Mouse (Mus musculus): ENCODE measurements around the gene Wnt7a. TPM values are rescaled to one million over a fixed set of nuclear protein-coding genes. Genes with fewer than 3 reads are reported as not detected.

Wnt7a gene
- polyA plus RNA-seq, 1 experiment from 2014 or later: 10.4 TPM

DNA sequence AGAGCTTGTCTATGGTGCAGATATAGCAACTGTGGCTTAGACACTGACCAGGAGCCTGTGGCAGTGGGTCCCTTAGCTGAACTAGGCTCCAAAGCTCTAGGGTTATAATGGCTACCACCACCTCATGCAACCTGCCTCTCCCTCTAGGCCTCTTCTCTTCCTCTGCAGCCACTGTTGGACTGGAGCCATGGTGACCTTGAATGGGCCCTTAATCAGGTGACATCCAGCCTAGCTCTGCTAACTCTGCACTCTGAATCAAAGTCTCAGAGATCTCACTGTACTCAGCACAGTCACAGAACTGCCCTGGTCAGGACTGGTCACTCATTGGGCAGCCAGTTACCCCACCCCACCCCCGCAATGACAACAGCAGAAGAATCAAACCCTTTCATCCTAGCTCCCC is 44.4 kb downstream of the Wnt7a start:
- ChIA-PET POLR2A (no interaction called here), CTCF (no interaction called here)
- no peaks in the 10 kb centered on the region for H3K27me3 ChIP-seq
- ATAC-seq (no peak), DNase-seq (ENCODE audit: low read depth, low spot score) (no peak)
- in situ Hi-C loops (cut with MboI; ENCODE audit: low pct_unique_long_range_greater_than_20kb): no loop called here
- TF ChIP-seq CTCF (IDR thresholded peaks at IDR 0.05): no peak

DNA sequence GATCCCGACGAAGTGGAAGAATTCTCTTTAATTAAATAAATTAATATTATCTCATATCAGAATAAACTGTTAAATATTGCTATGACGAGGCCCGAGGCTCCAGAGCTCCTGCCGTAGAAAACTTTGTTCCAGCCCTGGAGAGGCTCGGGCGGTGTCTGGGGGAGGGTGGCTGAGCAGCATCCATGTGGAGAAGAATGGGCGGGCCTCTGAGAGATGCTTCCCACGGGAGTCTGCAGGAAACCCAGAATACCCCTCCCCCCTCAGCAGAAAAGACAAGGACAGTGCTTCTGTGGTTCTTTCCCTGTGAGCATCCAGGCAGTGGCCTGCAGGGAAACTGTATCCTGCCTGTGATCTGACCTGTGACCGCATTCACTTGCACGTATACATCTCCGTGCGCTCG is 45.7 kb downstream of the Wnt7a start:
- CTCF ChIA-PET: no interaction called here
- in situ Hi-C loops (cut with MboI; ENCODE audit: low pct_unique_long_range_greater_than_20kb): no loop called here
- POLR2A ChIA-PET: no interaction called here
- no peak for DNase-seq (ENCODE audit: low read depth, low spot score)
- no peak for ATAC-seq
- TF ChIP-seq CTCF (IDR thresholded peaks at IDR 0.05): no peak
- H3K27me3 ChIP-seq: no peaks in the 10 kb centered on the region

DNA sequence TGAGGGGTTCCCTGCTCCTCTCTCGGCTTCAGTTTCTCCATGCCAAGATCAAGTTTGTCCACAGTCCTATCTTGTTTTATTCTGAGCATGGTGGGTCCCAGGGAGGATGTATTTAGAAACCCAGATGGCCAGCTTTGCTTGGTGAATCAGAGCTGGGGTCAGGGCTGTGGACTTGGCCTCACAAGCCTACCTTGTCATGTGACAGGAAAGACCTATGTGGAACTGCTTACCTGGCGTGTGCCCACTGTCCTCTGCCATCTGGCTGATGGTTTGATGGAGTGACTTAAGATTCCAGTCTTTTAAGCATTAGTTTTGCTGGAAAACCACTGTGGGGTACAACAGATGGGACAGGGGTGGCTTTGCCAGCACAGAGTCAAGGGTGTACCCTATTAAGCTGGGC is 48.4 kb downstream of the Wnt7a start:
- no peak for TF ChIP-seq CTCF (IDR thresholded peaks at IDR 0.05)
- POLR2A ChIA-PET: no interaction called here
- no peaks in the 10 kb centered on the region for H3K27me3 ChIP-seq
- ATAC-seq (no peak), DNase-seq (ENCODE audit: low read depth, low spot score) (no peak)
- CTCF ChIA-PET: no interaction called here
- in situ Hi-C loops (cut with MboI; ENCODE audit: low pct_unique_long_range_greater_than_20kb): no loop called here

DNA sequence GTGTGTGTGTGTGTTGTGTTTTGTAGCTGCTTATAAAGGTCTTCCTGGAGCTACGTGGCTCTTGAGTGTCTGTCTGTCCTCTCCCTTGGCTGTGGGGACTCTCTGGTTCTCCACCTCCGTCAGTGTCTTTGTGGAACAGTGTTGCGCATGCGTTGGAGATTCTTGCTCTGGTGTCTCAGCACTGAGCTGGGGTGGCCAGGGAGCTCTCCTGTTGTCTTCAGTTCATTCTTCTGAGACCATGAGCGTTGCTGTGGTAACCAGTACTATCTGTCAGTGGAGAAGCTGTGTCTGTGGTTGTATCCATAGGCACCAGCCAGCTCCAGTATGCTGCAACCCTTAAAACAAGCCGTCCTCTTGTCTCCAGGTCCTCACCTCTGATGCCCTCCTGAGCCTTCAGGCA is 50.2 kb downstream of the Wnt7a start:
- no peaks in the 10 kb centered on the region for H3K27me3 ChIP-seq
- in situ Hi-C loops (cut with MboI; ENCODE audit: low pct_unique_long_range_greater_than_20kb): no loop called here
- ATAC-seq (no peak), DNase-seq (ENCODE audit: low read depth, low spot score) (no peak)
- ChIA-PET POLR2A (no interaction called here), CTCF (no interaction called here)
- TF ChIP-seq CTCF (IDR thresholded peaks at IDR 0.05): no peak

DNA sequence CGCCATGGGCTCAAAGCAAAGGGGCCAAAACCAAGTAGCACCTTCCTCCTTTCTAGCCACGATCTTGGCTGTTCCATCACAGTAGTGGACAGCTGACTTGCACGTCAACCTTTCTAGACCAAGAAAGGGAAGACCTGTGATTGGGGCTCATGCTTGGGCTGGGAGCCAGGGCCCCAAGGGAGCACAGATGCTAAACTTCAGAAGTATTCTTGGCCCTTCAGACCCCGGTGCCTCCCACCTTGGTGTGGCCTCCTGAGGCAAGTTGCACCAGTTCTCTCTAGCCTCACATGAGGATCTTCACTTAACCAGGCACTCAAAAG is 50.8 kb downstream of the Wnt7a start:
- no peak for ATAC-seq

DNA sequence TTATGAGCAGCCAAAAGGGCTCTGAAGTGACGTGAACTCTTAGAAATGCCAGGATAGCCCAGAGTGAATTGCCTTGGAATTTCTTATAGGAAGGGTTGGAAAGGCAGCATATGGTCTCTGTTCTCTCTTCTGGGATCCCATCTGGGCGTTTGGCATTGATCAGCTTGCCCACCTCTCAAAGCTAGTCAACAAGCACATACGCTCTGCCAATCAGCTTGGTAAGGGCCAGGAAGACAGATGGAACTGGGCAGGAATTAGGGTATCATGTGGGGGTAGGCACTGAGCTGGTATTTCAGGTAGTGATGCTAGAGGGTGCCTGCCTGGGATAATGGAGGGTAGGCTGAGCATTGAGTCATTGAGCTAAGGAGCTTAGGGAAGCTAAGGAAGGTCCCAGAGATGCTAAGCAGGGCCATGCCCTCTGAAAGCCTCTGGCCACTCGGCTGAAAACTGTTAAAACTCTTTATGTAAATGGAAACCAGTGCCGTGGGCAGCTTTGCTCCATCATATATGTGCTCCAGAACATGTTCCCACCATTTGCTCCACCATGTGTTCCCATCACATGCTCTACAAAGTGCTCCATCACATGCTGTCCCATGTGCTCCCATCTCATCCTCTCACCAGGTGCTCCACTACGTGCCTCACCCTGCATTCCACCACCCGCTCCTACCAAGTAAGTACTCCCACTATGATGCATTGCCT is 51.3 kb downstream of the Wnt7a start:
- TF ChIP-seq CTCF (IDR thresholded peaks at IDR 0.05): no peak
- ChIA-PET POLR2A (no interaction called here), CTCF (interaction anchor here (0.9 to 1.6 kb wide), 2 partner anchors 10 to 13 kb away, joined by 3 read pairs; no protein-coding TSS in a partner anchor)
- ATAC-seq (no peak), DNase-seq (ENCODE audit: low read depth, low spot score) (no peak)
- in situ Hi-C loops (cut with MboI; ENCODE audit: low pct_unique_long_range_greater_than_20kb): no loop called here
- no peaks in the 10 kb centered on the region for H3K27me3 ChIP-seq

More for the DNA sequence above, 50.8 kb downstream of the Wnt7a start:
- no peak for TF ChIP-seq CTCF (IDR thresholded peaks at IDR 0.05)
- in situ Hi-C loops (cut with MboI; ENCODE audit: low pct_unique_long_range_greater_than_20kb): no loop called here
- CTCF ChIA-PET: interaction anchor here (1.6 kb wide), 1 partner anchor 9 kb away, joined by 3 read pairs; no protein-coding TSS in a partner anchor
- H3K27me3 ChIP-seq: no peaks in the 10 kb centered on the region
- DNase-seq (ENCODE audit: low read depth, low spot score): no peak
- POLR2A ChIA-PET: no interaction called here

DNA sequence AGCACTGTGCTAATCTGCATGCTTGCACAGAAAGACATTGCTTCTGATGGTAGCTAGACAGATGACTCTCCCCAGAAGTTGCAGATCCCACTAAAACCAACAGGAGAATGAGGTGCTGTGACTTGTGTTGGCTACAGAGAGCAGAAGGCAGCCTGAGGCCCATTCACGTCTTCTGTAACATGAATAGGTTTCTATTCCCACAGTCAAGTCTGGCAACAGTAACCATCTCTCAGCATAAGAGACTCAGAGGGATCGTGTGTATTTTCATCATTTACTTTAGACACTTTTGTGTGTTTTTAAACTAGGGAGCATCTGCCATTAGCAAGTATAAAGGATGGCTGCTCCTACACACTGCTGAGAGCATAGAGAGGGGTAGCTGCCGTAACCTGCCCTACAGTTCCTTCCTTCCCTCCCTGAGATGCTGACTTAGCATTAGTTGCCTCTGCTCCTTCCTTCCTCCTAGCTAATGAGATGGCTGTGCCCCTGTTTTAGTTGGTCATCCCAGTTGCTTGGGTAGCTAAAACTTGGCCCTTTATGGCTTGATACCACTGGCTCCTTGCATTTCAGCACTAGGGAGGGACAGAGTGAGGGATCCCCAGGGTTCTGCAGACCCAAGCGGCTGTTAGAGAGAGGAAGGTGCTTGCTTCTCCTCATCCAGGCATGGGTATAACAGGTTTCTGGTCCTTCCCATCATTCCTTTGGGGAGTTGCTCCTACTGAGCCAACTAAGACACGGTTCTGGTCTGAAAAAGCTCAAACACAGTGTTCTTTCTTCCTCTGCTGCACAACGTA is 52.1 kb downstream of the Wnt7a start:
- ChIA-PET CTCF (interaction anchor here (0.9 to 1.6 kb wide), 3 partner anchors 11 to 13 kb away, joined by 3 read pairs; no protein-coding TSS in a partner anchor), POLR2A (no interaction called here)
- in situ Hi-C loops (cut with MboI; ENCODE audit: low pct_unique_long_range_greater_than_20kb): no loop called here
- no peaks in the 10 kb centered on the region for H3K27me3 ChIP-seq
- ATAC-seq: no peak
- no peak for TF ChIP-seq CTCF (IDR thresholded peaks at IDR 0.05)
- no peak for DNase-seq (ENCODE audit: low read depth, low spot score)

DNA sequence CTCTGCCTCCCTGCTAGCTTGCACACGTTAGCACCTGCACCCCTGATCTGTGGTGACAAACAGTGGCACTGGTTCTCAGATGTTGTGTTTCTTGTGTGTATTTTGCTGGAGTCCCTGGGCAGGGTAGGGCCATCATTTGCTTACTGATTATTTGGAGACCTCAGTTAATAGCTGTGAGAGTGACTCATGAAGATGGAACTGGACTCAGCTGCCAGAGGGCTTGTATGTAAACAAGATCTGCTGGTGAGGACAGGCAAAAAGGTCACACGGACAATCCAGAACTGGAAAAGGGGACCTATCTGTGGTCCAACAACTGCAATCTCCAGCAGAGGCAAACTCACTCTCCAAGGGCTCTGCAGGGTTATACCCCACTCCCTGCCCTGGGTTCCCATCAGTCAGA is 52.8 kb downstream of the Wnt7a start:
- POLR2A ChIA-PET: no interaction called here
- in situ Hi-C loops (cut with MboI; ENCODE audit: low pct_unique_long_range_greater_than_20kb): no loop called here
- no peak for DNase-seq (ENCODE audit: low read depth, low spot score)
- ATAC-seq: no peak
- TF ChIP-seq CTCF (IDR thresholded peaks at IDR 0.05): no peak
- no peaks in the 10 kb centered on the region for H3K27me3 ChIP-seq
- CTCF ChIA-PET: interaction anchor here (1.1 kb wide), 1 partner anchor 12 kb away, joined by 3 read pairs; no protein-coding TSS in a partner anchor

DNA sequence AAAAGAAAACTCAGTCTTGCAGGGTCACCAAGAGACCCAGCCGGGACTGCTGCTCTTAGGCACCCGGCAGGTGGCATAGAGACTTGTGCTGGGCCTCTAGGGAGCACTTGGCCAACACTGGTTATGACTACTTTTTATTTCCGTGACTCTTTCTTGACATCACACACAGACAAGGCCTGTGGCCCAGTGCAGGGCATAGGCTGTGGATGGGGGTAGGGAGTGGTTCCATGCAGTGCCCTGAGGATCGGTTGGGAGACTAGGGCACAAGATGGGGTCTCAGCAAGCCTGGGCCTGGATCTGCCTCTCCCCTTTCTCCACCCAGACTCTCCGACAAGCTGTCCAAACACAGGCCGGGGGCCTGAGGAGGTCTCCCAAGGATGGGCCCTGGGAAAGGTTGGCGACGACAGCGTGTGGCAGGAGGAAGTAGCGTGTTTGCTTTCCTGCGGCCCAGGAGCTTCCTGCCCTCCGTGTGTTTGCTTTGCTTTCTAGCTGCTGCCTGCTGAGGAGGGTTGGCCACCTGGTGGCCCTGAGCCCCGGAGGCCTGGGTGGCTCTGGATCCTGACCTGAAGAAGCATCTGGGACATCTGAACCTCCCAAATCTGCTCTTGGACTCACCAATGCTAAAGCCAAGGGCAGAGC is 53.8 kb downstream of the Wnt7a start:
- no peak for TF ChIP-seq CTCF (IDR thresholded peaks at IDR 0.05)
- DNase-seq (ENCODE audit: low read depth, low spot score): no peak
- in situ Hi-C loops (cut with MboI; ENCODE audit: low pct_unique_long_range_greater_than_20kb): no loop called here
- ChIA-PET CTCF (no interaction called here), POLR2A (no interaction called here)
- no peaks in the 10 kb centered on the region for H3K27me3 ChIP-seq
- ATAC-seq: peak; percentile 28

DNA sequence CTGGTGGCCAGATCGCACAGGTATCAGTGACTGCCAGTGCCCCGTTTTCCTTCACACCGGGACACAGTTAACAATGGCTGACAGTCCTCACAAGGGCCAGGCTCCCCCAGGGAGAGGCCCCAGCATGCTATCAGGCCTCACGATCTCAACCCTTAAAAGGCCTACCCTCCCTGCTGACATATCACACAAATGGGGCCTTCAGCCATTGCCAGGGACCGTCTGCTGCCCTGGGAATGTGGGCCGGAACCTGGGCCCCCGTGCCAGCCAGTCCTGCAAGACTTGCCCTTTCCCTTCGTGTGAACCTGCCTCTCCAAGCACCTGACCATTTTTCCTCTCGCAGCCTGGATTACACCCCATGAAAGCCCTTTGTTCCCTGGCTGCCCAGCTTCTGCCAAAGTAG is 61.5 kb downstream of the Wnt7a start:
- ChIA-PET CTCF (no interaction called here), POLR2A (no interaction called here)
- in situ Hi-C loops (cut with MboI; ENCODE audit: low pct_unique_long_range_greater_than_20kb): no loop called here
- no peak for TF ChIP-seq CTCF (IDR thresholded peaks at IDR 0.05)
- DNase-seq (ENCODE audit: low read depth, low spot score) (no peak), ATAC-seq (no peak)
- no peaks in the 10 kb centered on the region for H3K27me3 ChIP-seq

DNA sequence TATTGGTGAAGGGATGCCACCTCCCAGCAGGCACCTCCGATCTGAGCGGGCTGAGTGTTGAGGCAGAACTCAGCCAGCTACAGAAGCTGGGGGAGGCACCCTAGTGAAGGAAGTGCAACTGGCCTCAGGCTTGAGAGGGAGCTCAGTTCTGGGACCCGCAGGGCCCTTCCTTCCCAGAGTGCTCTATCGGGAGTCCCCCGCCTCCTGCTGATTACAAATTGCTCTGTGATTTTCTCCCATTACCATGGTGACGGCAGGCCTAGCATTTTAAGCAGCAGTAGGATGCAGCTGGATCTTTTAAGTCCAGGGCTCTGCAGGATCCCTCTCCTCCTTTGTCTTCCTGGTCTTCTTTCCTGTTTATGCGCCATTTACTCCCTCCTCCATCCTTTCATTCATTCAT is 63.4 kb downstream of the Wnt7a start:
- H3K27me3 ChIP-seq: no peaks in the 10 kb centered on the region
- ATAC-seq (no peak), DNase-seq (ENCODE audit: low read depth, low spot score) (no peak)
- ChIA-PET CTCF (no interaction called here), POLR2A (interaction anchor here (1.0 kb wide), 1 partner anchor 35 kb away, joined by 4 read pairs; no protein-coding TSS in a partner anchor)
- in situ Hi-C loops (cut with MboI; ENCODE audit: low pct_unique_long_range_greater_than_20kb): no loop called here
- no peak for TF ChIP-seq CTCF (IDR thresholded peaks at IDR 0.05)

Measured in Patski (cell line).